Mouse (Mus musculus): ENCODE results near the gene H6pd. TPM values are rescaled to one million over a fixed set of nuclear protein-coding genes. Genes with fewer than 3 reads are reported as not detected.
A peak's percentile ranks its signal among the peaks of the same experiment; 100 is the strongest.
"Not testable (repeated sequence)": the region's sequence is repeated elsewhere in the genome, so short reads cannot be mapped to it uniquely, and the experiment has no call there.

The H6pd gene
- polyA plus RNA-seq, 1 experiment from 2014 or later: 14.7 TPM

DNA sequence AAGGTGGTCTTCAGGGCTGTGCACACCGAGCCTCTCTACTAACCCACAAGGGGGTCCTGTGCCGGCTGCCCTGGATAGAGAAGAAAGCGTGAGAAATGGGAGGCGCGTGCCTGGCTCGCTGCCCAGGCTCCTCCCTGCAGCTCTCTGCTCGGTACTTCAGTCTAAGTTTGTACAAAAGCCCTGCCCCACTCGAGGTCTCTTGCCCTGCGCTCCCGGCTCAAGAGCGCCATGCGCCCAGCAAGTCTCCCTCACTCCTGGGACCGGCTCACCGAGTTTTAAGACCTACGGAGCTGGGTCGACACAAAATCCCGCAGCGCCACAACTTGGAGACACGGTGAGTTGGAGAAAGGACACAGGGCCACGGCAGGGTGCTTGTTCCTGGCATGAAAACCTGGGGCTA, 39.2 kb upstream of the H6pd start:
- peak overlapping the region; percentile 58 for H3K9ac ChIP-seq (ENCODE audit: low read depth, low read length)
- peak overlapping the region; percentile 48 for H3K4me3 ChIP-seq (ENCODE audit: low read depth, low read length)
- peak overlapping the region; percentile 94 for H3K4me2 ChIP-seq (ENCODE audit: low read depth, low read length)
- peak; percentile 74 for ATAC-seq (ENCODE audit: low read depth)
- H3K27ac ChIP-seq (replicated peaks; ENCODE audit: low read depth, low read length): no peak overlapping the region
- H3K9me3 ChIP-seq (ENCODE audit: control insufficient read depth, low read length): no peaks in the 10 kb centered on the region
- peaks cover 15% of the 10 kb centered on the region; the same call in 1 of the 2 replicates for H3K4me1 ChIP-seq (ENCODE audit: control insufficient read depth, insufficient read depth, low read length)
- peaks cover 16% of the 10 kb centered on the region for H3K27me3 ChIP-seq (replicated peaks; ENCODE audit: control insufficient read depth, insufficient read depth, low read length)
- 0% methylated on average over 18 of the region's 20 CpGs for WGBS
- peak; percentile 83 for DNase-seq (ENCODE audit: low spot score)
- no peaks in the 10 kb centered on the region for H3K36me3 ChIP-seq (ENCODE audit: control insufficient read depth, insufficient read depth, low read length)

- Histone ChIP-seq H3K9me3 (ENCODE audit: control insufficient read depth, low read length) (no peaks in the 10 kb centered on the region), H3K4me2 (ENCODE audit: low read depth, low read length) (no peak overlapping the region), H3K36me3 (ENCODE audit: control insufficient read depth, insufficient read depth, low read length) (no peaks in the 10 kb centered on the region), H3K27ac (replicated peaks; ENCODE audit: low read depth, low read length) (no peak overlapping the region), H3K4me1 (ENCODE audit: control insufficient read depth, insufficient read depth, low read length) (peaks cover 6% of the 10 kb centered on the region; the same call in 1 of the 2 replicates), H3K9ac (ENCODE audit: low read depth, low read length) (no peak overlapping the region), H3K4me3 (ENCODE audit: low read depth, low read length) (no peak overlapping the region), H3K27me3 (replicated peaks; ENCODE audit: control insufficient read depth, insufficient read depth, low read length) (peaks cover 6% of the 10 kb centered on the region)
- 95% methylated on average over 9 of the region's 9 CpGs for WGBS
- DNase-seq (ENCODE audit: low spot score): no peak
- ATAC-seq (ENCODE audit: low read depth): no peak
Observed at GRCm38 (mm10) chr4:150043591-150043990, 34.8 kb upstream of the H6pd start.

DNA sequence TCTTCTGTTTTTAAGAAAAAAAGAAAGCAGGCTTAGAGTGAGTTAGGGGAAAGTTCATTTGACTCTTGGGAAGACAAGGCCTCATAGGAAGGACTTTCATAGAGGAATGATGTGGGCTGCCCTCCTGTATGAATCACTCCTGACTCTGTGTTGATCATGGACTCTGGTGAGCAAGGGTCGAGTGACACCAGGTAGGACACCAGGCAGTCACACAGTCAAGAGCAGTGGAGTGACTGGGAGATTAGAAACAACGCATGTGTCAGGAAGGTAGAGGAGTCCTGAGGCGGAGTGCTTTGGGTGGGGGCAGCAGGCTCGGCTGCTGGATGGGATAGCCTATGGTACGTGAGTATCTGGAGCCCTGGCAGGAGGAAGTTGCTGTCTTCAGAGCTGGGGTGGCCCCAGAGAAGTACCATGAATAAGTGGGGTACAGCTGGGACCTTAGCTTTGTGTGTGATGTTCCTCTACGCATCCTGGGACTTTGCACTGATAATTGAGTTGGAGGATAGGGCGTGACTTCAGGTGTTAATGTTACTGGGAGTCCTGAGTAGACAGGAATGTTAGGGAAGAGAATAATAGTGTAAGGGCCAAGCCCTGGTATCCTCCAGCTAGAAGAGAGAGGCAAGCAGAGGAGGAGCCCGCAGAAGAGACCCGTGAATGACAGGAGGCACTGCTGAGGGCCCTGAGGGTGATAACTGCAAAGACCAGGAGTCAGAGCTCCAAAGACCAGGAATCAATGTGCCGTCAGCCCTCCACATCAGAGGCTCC, 32.7 kb upstream of the H6pd start:
- Histone ChIP-seq H3K27ac (replicated peaks; ENCODE audit: low read depth, low read length) (no peak overlapping the region), H3K9me3 (ENCODE audit: control insufficient read depth, low read length) (no peaks in the 10 kb centered on the region), H3K4me3 (ENCODE audit: low read depth, low read length) (no peak overlapping the region), H3K27me3 (replicated peaks; ENCODE audit: control insufficient read depth, insufficient read depth, low read length) (no peaks in the 10 kb centered on the region), H3K36me3 (ENCODE audit: control insufficient read depth, insufficient read depth, low read length) (no peaks in the 10 kb centered on the region), H3K4me1 (ENCODE audit: control insufficient read depth, insufficient read depth, low read length) (no peaks in the 10 kb centered on the region), H3K4me2 (ENCODE audit: low read depth, low read length) (no peak overlapping the region), H3K9ac (ENCODE audit: low read depth, low read length) (no peak overlapping the region)
- ATAC-seq (ENCODE audit: low read depth) (no peak), DNase-seq (ENCODE audit: low spot score) (no peak)
- 77% methylated on average over 10 of the region's 10 CpGs for WGBS

- H3K4me2 ChIP-seq (ENCODE audit: low read depth, low read length); H3K4me3 ChIP-seq (ENCODE audit: low read depth, low read length); H3K9ac ChIP-seq (ENCODE audit: low read depth, low read length); DNase-seq (ENCODE audit: low spot score); H3K9me3 ChIP-seq (ENCODE audit: control insufficient read depth, low read length); H3K27me3 ChIP-seq (replicated peaks; ENCODE audit: control insufficient read depth, insufficient read depth, low read length); ATAC-seq (ENCODE audit: low read depth); H3K36me3 ChIP-seq (ENCODE audit: control insufficient read depth, insufficient read depth, low read length); H3K27ac ChIP-seq (replicated peaks; ENCODE audit: low read depth, low read length); H3K4me1 ChIP-seq (ENCODE audit: control insufficient read depth, insufficient read depth, low read length): not testable (repeated sequence)
- 56% methylated on average over 1 of the region's 1 CpGs for WGBS
Observed at GRCm38 (mm10) chr4:150040856-150041255, 32.0 kb upstream of the H6pd start.

GRCm38 (mm10) chr4:150040003-150040581, 31.3 kb upstream of the H6pd start:
- Histone ChIP-seq H3K27ac (replicated peaks; ENCODE audit: low read depth, low read length) (no peak overlapping the region), H3K27me3 (replicated peaks; ENCODE audit: control insufficient read depth, insufficient read depth, low read length) (peaks cover 8% of the 10 kb centered on the region), H3K4me3 (ENCODE audit: low read depth, low read length) (no peak overlapping the region), H3K4me2 (ENCODE audit: low read depth, low read length) (no peak overlapping the region), H3K36me3 (ENCODE audit: control insufficient read depth, insufficient read depth, low read length) (no peaks in the 10 kb centered on the region), H3K4me1 (ENCODE audit: control insufficient read depth, insufficient read depth, low read length) (no peaks in the 10 kb centered on the region), H3K9ac (ENCODE audit: low read depth, low read length) (no peak overlapping the region), H3K9me3 (ENCODE audit: control insufficient read depth, low read length) (no peaks in the 10 kb centered on the region)
- no peak for ATAC-seq (ENCODE audit: low read depth)
- DNase-seq (ENCODE audit: low spot score): no peak
- 76% methylated on average over 9 of the region's 9 CpGs for WGBS

DNA sequence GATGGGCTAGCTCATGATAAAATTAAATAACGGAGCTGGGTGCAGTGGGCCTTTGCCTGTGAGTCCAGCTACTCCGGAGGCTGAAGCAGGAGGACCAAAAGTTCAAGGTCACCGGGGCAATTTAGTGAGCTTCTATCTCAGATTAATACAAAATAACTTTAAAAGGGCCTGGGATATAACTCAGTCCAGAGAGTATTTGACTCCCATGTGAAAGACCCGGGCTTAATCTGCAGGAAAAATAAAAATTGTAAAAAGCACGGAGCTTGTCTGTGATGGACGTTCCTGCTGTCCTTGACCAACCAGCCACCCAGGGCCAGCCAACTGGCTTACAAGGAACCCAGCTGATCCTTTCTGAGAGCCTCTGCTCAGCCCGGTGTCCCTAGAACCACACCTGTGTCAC, 29.7 kb upstream of the H6pd start:
- no peak overlapping the region for H3K27ac ChIP-seq (replicated peaks; ENCODE audit: low read depth, low read length)
- H3K27me3 ChIP-seq (replicated peaks; ENCODE audit: control insufficient read depth, insufficient read depth, low read length): peaks cover 24% of the 10 kb centered on the region
- ATAC-seq (ENCODE audit: low read depth): no peak
- H3K36me3 ChIP-seq (ENCODE audit: control insufficient read depth, insufficient read depth, low read length): no peaks in the 10 kb centered on the region
- H3K4me2 ChIP-seq (ENCODE audit: low read depth, low read length): no peak overlapping the region
- 82% methylated on average over 7 of the region's 7 CpGs for WGBS
- H3K9me3 ChIP-seq (ENCODE audit: control insufficient read depth, low read length): no peaks in the 10 kb centered on the region
- no peak overlapping the region for H3K9ac ChIP-seq (ENCODE audit: low read depth, low read length)
- DNase-seq (ENCODE audit: low spot score): no peak
- H3K4me3 ChIP-seq (ENCODE audit: low read depth, low read length): no peak overlapping the region
- no peaks in the 10 kb centered on the region for H3K4me1 ChIP-seq (ENCODE audit: control insufficient read depth, insufficient read depth, low read length)

DNA sequence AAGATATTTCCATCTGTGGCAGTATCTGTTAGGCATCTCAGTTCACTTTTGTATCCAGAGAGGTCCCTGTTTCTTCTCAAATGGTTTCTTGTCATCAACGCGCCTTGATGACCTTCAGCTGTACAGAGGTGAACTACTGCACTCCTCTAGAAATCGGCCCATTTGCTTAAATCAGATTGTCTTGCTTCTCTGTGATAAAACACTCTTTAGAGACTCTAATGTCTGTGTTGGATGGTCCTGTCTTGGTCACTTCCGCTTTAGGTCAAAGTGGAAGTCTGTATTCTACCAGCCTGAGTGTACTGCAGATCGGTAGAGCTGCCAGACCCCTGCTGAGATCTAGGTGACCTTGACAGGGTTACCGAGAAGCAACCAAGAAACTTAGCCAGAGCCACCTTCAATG, 27.3 kb upstream of the H6pd start:
- H3K4me1 ChIP-seq (ENCODE audit: control insufficient read depth, insufficient read depth, low read length): peaks cover 6% of the 10 kb centered on the region
- DNase-seq (ENCODE audit: low spot score) (no peak), ATAC-seq (ENCODE audit: low read depth) (no peak)
- no peaks in the 10 kb centered on the region for H3K9me3 ChIP-seq (ENCODE audit: control insufficient read depth, low read length)
- H3K27me3 ChIP-seq (replicated peaks; ENCODE audit: control insufficient read depth, insufficient read depth, low read length): peaks cover 48% of the 10 kb centered on the region
- no peak overlapping the region for H3K4me2 ChIP-seq (ENCODE audit: low read depth, low read length)
- H3K4me3 ChIP-seq (ENCODE audit: low read depth, low read length): no peak overlapping the region
- no peak overlapping the region for H3K27ac ChIP-seq (replicated peaks; ENCODE audit: low read depth, low read length)
- no peaks in the 10 kb centered on the region for H3K36me3 ChIP-seq (ENCODE audit: control insufficient read depth, insufficient read depth, low read length)
- no peak overlapping the region for H3K9ac ChIP-seq (ENCODE audit: low read depth, low read length)
- WGBS: 80% methylated on average over 6 of the region's 6 CpGs

DNA sequence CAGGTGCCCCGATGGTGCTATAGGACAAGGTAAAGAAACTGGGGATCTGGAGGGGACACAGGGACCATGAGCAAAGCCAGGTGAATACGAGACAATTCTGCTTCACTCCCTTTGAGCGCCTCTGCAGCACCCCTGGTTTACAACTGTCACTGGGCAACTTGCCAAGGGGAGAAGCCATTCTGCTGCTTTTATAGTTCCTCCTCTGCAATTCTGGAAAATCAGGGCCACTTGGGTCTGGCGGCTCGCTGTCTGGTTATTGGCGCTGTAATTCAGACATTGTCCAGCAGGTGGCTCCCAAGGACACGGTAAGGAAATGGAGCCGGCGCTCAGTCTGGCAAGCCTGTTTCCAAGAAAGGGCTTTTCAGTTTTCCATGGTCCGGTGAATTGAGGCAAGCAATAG, 26.5 kb upstream of the H6pd start:
- Histone ChIP-seq H3K27ac (replicated peaks; ENCODE audit: low read depth, low read length) (no peak overlapping the region), H3K27me3 (replicated peaks; ENCODE audit: control insufficient read depth, insufficient read depth, low read length) (peaks cover 57% of the 10 kb centered on the region), H3K4me3 (ENCODE audit: low read depth, low read length) (no peak overlapping the region), H3K36me3 (ENCODE audit: control insufficient read depth, insufficient read depth, low read length) (no peaks in the 10 kb centered on the region), H3K9me3 (ENCODE audit: control insufficient read depth, low read length) (no peaks in the 10 kb centered on the region), H3K9ac (ENCODE audit: low read depth, low read length) (no peak overlapping the region), H3K4me2 (ENCODE audit: low read depth, low read length) (no peak overlapping the region), H3K4me1 (ENCODE audit: control insufficient read depth, insufficient read depth, low read length) (peaks cover 13% of the 10 kb centered on the region)
- peak; percentile 50 for ATAC-seq (ENCODE audit: low read depth)
- DNase-seq (ENCODE audit: low spot score): peak; percentile 88
- WGBS: 10% methylated on average over 10 of the region's 10 CpGs

- H3K9me3 ChIP-seq (ENCODE audit: control insufficient read depth, low read length): no peaks in the 10 kb centered on the region
- peak overlapping the region; percentile 31 for H3K4me3 ChIP-seq (ENCODE audit: low read depth, low read length)
- peaks cover 75% of the 10 kb centered on the region for H3K27me3 ChIP-seq (replicated peaks; ENCODE audit: control insufficient read depth, insufficient read depth, low read length)
- 2% methylated on average over 29 of the region's 31 CpGs for WGBS
- DNase-seq (ENCODE audit: low spot score) (no peak), ATAC-seq (ENCODE audit: low read depth) (peak; percentile 35; the same call in 1 of the 2 replicates)
- peaks cover 17% of the 10 kb centered on the region for H3K4me1 ChIP-seq (ENCODE audit: control insufficient read depth, insufficient read depth, low read length)
- no peak overlapping the region for H3K27ac ChIP-seq (replicated peaks; ENCODE audit: low read depth, low read length)
- peak overlapping the region; percentile 53 for H3K4me2 ChIP-seq (ENCODE audit: low read depth, low read length)
- H3K9ac ChIP-seq (ENCODE audit: low read depth, low read length): peak overlapping the region; percentile 34
- H3K36me3 ChIP-seq (ENCODE audit: control insufficient read depth, insufficient read depth, low read length): no peaks in the 10 kb centered on the region
Observed at GRCm38 (mm10) chr4:150033261-150033671, 24.4 kb upstream of the H6pd start.
